Mouse (Mus musculus) kidney, adult 2 months (tissue): Measurements from ENCODE around the gene Selenop.

ENCODE experiments used
- CTCF ChIP-seq: fragments of 200-500 bp; conservative IDR thresholded peaks from 2 replicates; pipeline ENCODE4 v1.5.1; 2011; ENCODE audit warnings: low read depth, mild to moderate bottlenecking, control low read depth, low read length, moderate library complexity, mixed read lengths; ENCODE audit not compliant: insufficient read depth, insufficient read length
- POLR2A ChIP-seq: fragments of 200-500 bp; IDR thresholded peaks from one replicate; pipeline ENCODE4 v1.6.1; 2011; ENCODE audit warnings: low read depth, low read length, control low read depth

- TF ChIP-seq CTCF (no peak), POLR2A (no peak)
Observed at GRCm38 (mm10) chr15:3232168-3232835, 36.0 kb upstream of the Selenop start.
